Mouse (Mus musculus): ENCODE data around the gene Ccdc177. TPM values are rescaled to one million over a fixed set of nuclear protein-coding genes. Genes with fewer than 3 reads are reported as not detected.

Ccdc177 gene
- not detected for total RNA-seq (2023)

DNA sequence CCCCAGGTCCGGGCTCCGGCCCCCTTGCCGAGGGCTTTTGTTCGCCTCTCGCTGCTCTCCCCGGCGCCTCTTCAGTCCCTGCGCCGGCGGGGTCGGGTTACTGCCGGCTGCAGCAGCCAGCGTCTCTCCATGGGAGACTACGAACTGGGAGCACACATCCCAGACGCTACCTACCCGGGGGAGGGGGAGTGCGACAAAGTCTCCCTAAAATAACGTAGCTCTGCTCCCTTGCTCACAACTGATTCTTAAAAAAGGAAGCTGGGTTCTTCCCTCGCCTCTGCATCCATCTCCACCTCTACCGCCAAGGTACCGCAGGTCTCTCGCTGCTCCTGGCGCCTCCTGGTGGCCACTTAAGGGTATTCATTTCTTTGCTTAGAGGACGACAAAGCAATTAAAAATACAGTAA is at the start of gene Ccdc177:
Gene Ccdc177 (minus strand): TSS at position 292 of the 406 bp plus-strand sequence.

DNA sequence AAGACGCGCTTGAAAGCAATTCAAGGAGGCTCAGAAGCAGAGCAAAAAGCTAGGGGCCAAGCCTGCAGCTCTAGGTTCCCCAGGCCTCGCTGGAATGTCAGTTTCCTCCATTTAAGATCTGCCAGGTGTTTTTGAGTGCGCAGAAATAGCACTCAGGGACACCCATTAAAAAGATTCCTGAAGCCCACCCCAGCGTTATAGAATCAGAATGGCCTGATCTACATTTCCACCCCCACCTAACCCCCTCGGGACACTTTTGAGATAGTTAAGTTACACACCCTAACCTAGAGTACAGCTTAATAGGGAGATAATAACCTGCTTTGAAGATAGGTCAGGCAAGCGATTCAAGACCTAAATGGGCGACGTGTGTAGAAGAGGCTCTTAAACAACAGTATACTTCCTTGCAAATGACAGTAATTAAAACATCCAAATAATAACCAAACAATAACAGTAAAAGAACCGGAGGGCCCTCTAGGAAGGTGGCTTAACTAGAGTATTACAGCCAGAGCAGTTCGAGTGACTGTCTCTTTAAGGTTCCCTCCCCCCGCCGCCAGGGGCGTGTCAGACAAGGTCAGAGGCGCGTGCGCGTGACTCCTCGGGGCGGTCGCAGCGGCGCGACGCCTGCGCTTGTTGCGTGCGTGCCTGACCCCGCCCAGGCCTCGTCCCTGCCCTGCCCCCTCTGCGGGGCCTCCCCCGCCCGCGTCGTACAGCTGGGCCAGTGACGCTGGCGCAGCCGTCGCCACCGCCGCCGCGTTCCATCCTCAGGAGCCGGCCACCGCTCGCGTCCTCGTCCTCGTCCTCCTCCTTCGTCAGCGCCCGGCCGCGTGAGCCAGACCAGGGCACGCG is 29.6 kb upstream of the Ccdc177 start, which contains the start of gene Susd6:
Gene Susd6 (plus strand): TSS at position 662 of the 846 bp plus-strand sequence.

Other genes starting within 250 kb of the Ccdc177 start
- not detected for gene Galnt16, start 242.4 kb downstream of the Ccdc177 start, total RNA-seq (2023)
- gene Slc39a9, start 116.8 kb downstream of the Ccdc177 start, total RNA-seq (2023): 31.5 TPM
- 61.5 TPM for gene Erh, start 116.3 kb downstream of the Ccdc177 start, total RNA-seq (2023)
- gene Plekhd1, start 68.1 kb downstream of the Ccdc177 start, total RNA-seq (2023): not detected
- 112 TPM for gene Susd6, start 29.8 kb upstream of the Ccdc177 start, total RNA-seq (2023)
- gene Srsf5, start 184.8 kb upstream of the Ccdc177 start, total RNA-seq (2023): 1,152 TPM
- not detected for gene Slc10a1, start 208.0 kb upstream of the Ccdc177 start, total RNA-seq (2023)